Mouse (Mus musculus) hindbrain, embryonic 16.5 days (tissue): ENCODE measurements around the gene Fam131a. TPM values are rescaled to one million over a fixed set of nuclear protein-coding genes. Genes with fewer than 3 reads are reported as not detected.

Experiments
- ATAC-seq: fragments of 200-750 bp; cut with Nextera tagmentation; 2 replicates; pipeline ENCODE4 v1.8.0; 2017; ENCODE audit warnings: moderate TSS enrichment, moderate library complexity
- H3K27ac ChIP-seq: fragments of 300-500 bp; sonication (generic); 2 replicates; pipeline ENCODE4 v1.5.1; 2014; ENCODE audit warnings: low read depth, mild to moderate bottlenecking, control low read depth, low read length, moderate library complexity
- H3K27me3 ChIP-seq: fragments of 300-500 bp; sonication (generic); replicated peaks from 2 replicates; pipeline ENCODE4 v1.6.1; 2014; ENCODE audit warnings: low read length; ENCODE audit not compliant: control insufficient read depth, insufficient read depth
- H3K36me3 ChIP-seq: fragments of 300-500 bp; sonication (generic); 2 replicates; pipeline ENCODE4 v1.6.1; 2014; ENCODE audit warnings: mild to moderate bottlenecking, low read length, moderate library complexity, mixed read lengths; ENCODE audit not compliant: control insufficient read depth, insufficient read depth
- H3K4me1 ChIP-seq: fragments of 300-500 bp; sonication (generic); 2 replicates; pipeline ENCODE4 v1.6.1; 2014; ENCODE audit warnings: low read depth, low read length; ENCODE audit not compliant: control insufficient read depth, insufficient read depth
- H3K4me2 ChIP-seq: fragments of 300-500 bp; sonication (generic); 2 replicates; pipeline ENCODE4 v1.6.1; 2014; ENCODE audit warnings: mild to moderate bottlenecking, low read length, control low read depth, moderate library complexity
- H3K4me3 ChIP-seq: fragments of 300-500 bp; sonication (generic); 2 replicates; pipeline ENCODE4 v1.5.1; 2014; ENCODE audit warnings: mild to moderate bottlenecking, low read length, control low read depth, moderate library complexity
- H3K9ac ChIP-seq: fragments of 300-500 bp; sonication (generic); 2 replicates; pipeline ENCODE4 v1.6.1; 2014; ENCODE audit warnings: low read depth, mild to moderate bottlenecking, control low read depth, low read length, moderate library complexity
- H3K9me3 ChIP-seq: fragments of 300-500 bp; sonication (generic); 2 replicates; pipeline ENCODE4 v1.6.1; 2014; ENCODE audit warnings: mild to moderate bottlenecking, low read length, moderate library complexity; ENCODE audit not compliant: control insufficient read depth
- WGBS: fragments of 180-500 bp; shearing (Covaris S2); extraction: QIAGEN DNeasy Blood & Tissue Kit; methylation state at CpG from one replicate; pipeline ENCODE4 v1.1.7; 2014; 5-methylcytosine and 5-hydroxymethylcytosine counted together
- polyA plus RNA-seq: library from polyadenylated mRNA; unstranded; fragments of >200 nt; fragmentation: Nextera tagmentation; extraction: Ambion mirVana; gene quantifications from 2 replicates; pipeline ENCODE4 v1.2.1, GENCODE M21; 2015

Gene Fam131a
- polyA plus RNA-seq, 1 experiment from 2014 or later: 56.7 TPM

DNA sequence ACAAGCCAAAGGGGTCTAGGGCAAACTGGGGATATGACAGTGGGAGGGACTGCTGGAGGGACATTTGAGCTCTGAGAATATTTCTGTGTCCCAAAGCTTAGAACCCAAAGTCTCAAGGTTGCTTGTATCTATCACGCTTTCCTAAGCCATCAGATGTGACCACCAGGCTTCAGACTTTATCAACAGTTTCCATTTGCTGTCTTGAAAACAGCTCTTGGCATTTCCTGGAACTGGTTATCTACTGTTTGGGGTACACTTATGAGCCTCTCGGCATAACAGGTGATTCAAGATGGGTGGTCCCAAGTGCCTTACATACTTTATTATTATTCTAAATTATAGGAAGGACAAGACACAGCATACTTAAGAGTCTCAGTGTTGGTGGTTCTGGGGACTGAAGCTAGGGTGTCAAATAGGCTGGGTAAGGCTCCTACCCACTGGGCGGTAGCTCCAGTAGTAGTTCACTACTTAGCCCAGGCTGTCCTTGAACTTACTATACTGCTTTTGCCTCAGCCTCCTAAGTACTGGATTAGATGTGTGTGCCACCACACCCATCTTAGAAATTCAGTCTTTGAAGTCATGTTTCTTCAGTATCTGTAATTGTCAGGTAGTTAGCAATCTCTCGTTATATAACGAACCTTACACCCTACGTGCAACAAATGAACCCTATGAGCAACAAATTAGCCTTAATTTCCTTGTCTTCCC is 10.8 kb downstream of the Fam131a start:
- no peak for ATAC-seq
- H3K4me1 ChIP-seq: peaks cover 10% of the 10 kb centered on the region
- no peak overlapping the region for H3K9ac ChIP-seq
- H3K27ac ChIP-seq: no peak overlapping the region
- H3K4me2 ChIP-seq: no peak overlapping the region
- 92% methylated on average over 6 of the region's 6 CpGs for WGBS
- no peaks in the 10 kb centered on the region for H3K27me3 ChIP-seq
- peaks cover 20% of the 10 kb centered on the region for H3K36me3 ChIP-seq
- no peaks in the 10 kb centered on the region for H3K9me3 ChIP-seq
- no peak overlapping the region for H3K4me3 ChIP-seq

DNA sequence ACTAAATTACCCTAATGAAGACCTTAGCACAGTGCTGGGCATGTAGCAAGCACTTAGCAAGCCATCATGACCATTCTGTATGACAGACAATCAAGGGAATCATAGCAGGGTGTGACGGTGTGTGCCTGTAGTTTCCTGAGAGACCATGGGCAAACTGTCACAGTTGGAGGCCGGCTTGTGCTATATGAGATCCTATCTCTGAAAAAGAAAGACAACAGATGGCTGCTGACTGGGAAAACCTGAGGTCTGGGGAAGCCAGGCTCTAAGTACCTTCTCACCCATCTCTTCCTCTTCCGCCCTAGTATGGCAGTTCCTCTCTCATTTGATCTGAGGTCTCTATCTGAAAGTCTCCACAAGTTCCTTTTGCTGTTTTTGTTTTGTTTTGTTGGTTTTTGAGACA is 12.7 kb downstream of the Fam131a start:
- Histone ChIP-seq H3K4me3 (no peak overlapping the region), H3K36me3 (peaks cover 6% of the 10 kb centered on the region), H3K4me1 (peaks cover 10% of the 10 kb centered on the region), H3K9me3 (no peaks in the 10 kb centered on the region), H3K27me3 (no peaks in the 10 kb centered on the region), H3K4me2 (no peak overlapping the region), H3K9ac (no peak overlapping the region), H3K27ac (no peak overlapping the region)
- no peak for ATAC-seq
- WGBS: 60% methylated on average over 3 of the region's 3 CpGs

DNA sequence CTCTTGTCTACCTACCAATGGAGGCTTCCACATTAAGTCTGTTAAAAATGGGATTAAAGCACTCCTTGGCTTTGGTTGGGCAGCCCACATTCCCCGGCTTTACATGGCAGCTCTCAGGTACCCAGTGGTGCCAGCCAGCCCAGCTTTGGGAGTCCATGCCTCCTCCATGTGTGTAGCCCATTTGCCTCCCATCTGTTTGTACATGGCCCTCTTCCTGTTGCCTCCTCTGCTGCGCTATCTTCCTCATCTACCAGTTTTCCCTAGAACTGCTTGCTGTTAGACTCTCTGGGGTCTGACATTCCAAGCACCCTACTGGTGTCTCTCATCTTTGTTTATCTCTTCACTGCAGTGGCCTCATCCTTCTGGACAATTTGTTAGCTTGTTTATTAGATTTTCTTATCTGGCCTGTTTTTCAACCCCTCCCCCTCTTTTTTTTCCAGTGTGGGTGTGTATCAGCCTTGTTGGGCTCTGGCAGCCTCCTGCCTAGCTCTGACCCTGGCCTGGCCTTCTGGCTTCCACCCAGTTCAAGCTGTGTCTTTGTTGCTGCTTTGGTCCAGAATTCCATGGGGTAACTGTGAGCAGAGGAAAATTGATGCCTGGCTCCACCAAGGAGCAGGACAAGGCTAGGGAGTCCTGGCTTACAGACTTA is 13.5 kb downstream of the Fam131a start:
- H3K4me1 ChIP-seq: peaks cover 10% of the 10 kb centered on the region
- H3K36me3 ChIP-seq: peaks cover 3% of the 10 kb centered on the region
- no peaks in the 10 kb centered on the region for H3K9me3 ChIP-seq
- WGBS: 89% methylated on average over 2 of the region's 2 CpGs
- no peak overlapping the region for H3K4me3 ChIP-seq
- no peak overlapping the region for H3K4me2 ChIP-seq
- no peak overlapping the region for H3K9ac ChIP-seq
- no peak for ATAC-seq
- no peaks in the 10 kb centered on the region for H3K27me3 ChIP-seq
- H3K27ac ChIP-seq: no peak overlapping the region

DNA sequence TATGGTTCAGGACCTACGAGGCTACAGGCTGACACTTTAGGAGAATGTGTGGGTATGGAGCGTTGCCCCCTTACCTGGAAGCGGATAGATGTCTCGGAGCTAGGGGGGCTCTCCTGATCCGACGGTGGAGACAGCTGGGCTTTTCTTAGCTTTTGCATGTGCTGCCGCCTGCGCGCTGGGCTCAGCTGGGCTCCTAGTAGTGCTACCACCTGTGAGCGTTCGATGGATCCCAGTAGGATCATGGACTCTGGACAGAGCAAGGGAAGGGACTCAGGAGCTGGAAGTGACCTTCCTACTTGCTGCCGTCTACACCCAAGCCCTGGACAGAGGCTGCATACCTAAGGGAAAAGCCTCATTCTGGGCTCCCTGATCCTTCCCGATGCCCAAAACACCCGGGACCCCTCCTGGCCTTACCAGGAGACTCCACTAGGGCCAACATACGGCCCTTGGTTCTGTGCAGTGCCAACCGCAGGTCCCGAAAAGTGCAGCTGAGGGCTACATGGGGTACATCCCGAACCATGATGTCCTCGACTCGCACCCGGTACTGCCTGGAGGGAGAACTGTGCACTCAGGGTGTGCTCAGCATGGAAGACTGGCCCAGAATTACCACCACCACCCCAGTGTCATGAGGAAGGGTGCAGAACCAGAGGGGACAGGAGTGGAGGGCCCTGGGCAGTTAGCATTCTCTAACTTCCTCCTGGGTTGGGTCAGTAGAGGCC is 15.3 kb downstream of the Fam131a start:
- H3K4me1 ChIP-seq: no peaks in the 10 kb centered on the region
- peaks cover 2% of the 10 kb centered on the region for H3K36me3 ChIP-seq
- H3K9me3 ChIP-seq: no peaks in the 10 kb centered on the region
- H3K27ac ChIP-seq: no peak overlapping the region
- 92% methylated on average over 21 of the region's 21 CpGs for WGBS
- H3K9ac ChIP-seq: no peak overlapping the region
- no peak overlapping the region for H3K4me2 ChIP-seq
- ATAC-seq: no peak
- no peaks in the 10 kb centered on the region for H3K27me3 ChIP-seq
- H3K4me3 ChIP-seq: no peak overlapping the region

DNA sequence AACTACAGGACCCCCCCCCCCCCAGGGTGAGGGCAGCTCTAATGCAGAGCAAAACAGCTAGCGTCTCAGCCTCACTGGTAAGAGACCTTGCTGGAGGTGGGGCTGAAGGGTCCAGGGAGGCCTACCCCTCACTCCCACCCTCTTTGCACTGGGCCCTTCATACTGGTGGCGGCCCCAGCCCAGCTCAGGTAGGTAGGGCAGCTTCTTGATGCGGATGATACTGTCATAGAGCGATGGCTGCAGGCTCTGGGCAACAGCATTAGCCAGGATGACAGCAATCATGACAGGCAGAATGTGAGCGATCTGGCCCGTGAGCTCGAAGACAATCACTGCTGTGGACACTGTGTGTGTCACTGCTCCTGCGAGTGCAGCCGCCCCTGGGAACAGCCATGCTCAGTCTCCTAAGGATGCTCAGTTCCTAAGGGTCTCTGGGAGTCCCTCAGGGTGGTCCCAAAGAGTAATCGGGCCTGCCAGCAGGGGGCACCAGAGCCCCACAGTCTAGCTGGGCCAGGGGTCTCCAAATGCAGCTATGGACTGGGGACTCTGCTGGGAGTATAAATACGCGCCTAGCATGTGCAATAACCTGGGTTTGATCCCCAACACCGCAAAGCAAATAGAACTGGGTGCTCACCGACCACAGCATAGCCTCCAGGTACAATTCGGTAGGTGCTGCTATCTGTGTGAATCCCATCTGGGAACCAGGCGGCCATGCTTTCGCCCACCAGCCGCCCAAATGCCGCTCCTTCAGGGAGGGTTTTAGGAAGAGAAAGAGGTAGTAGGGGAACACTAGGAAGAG is 16.1 kb downstream of the Fam131a start:
- Histone ChIP-seq H3K36me3 (peaks cover 2% of the 10 kb centered on the region), H3K9ac (no peak overlapping the region), H3K27me3 (no peaks in the 10 kb centered on the region), H3K27ac (no peak overlapping the region), H3K9me3 (no peaks in the 10 kb centered on the region), H3K4me1 (peaks cover 5% of the 10 kb centered on the region), H3K4me2 (no peak overlapping the region), H3K4me3 (no peak overlapping the region)
- ATAC-seq: peak; percentile 40
- WGBS: 77% methylated on average over 19 of the region's 19 CpGs

DNA sequence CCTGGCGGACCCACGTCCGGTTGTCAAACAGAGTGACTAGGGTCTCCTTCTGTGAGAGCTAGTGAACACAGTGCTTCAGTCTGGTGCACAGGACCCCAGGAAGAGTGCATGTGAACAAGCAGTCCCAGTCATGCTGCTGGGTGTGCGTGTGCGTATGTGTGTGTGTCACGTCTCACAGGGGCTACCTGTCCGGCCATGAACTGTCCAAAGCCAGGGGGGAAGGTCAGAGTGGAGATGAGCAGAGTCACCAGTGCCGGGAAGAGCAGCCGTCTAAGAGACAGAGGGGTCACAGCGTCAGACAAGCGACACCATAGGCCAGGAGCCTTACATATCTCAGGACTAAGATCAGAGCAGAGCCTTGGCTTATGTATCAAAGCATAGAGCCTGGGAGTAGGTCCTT is 17.3 kb downstream of the Fam131a start:
- WGBS: 93% methylated on average over 11 of the region's 11 CpGs

DNA sequence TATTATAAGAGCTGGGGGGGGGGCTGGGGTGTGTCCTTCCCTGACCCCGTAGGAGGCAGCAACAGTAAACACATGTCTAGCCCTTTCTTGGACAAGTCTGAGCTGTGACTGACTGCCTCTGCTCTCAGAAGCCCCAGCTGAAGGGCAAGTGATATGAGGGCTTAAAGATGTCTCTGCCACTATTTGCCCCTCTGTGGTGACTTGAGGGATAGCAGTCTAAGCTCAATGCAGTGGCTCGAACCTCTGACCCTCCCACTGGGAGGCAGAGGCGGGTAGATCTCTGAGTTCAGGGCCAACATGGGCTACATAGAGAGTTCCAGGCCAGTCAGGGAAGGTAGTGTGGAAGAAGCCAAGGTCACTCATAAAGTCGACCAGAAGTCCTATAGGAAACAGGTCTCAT is 17.8 kb downstream of the Fam131a start:
- Histone ChIP-seq H3K36me3 (peaks cover 2% of the 10 kb centered on the region), H3K27ac (no peak overlapping the region)
- no peak for ATAC-seq

More for the DNA sequence above, 17.3 kb downstream of the Fam131a start:
- no peak overlapping the region for H3K4me3 ChIP-seq
- no peak for ATAC-seq
- H3K27ac ChIP-seq: no peak overlapping the region
- H3K36me3 ChIP-seq: peaks cover 2% of the 10 kb centered on the region
- peaks cover 18% of the 10 kb centered on the region for H3K4me1 ChIP-seq
- H3K27me3 ChIP-seq: no peaks in the 10 kb centered on the region
- no peaks in the 10 kb centered on the region for H3K9me3 ChIP-seq
- no peak overlapping the region for H3K9ac ChIP-seq
- no peak overlapping the region for H3K4me2 ChIP-seq

DNA sequence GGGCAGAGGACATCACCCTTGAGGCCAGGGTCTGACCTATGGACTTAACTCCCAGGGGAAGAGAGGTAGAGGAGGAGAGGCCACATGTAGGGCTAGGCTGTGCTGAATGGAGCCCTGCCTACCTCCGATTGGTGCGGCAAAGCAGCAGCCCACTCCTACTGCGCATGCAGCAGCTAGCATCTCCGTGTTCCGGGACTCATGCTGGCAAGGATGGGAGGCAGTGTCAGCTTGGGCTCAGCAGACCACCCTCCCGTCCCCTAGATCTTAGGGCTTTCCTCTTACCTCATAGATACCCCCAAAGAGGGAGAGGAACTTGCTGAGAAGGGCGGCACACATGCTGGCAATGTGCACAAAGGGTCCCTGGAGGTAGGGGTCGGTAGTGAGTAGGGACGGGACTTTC is 19.1 kb downstream of the Fam131a start:
- ATAC-seq: no peak
- Histone ChIP-seq H3K4me2 (no peak overlapping the region), H3K27me3 (no peaks in the 10 kb centered on the region), H3K4me3 (no peak overlapping the region), H3K9ac (no peak overlapping the region), H3K36me3 (no peaks in the 10 kb centered on the region; the same call in none of the 2 replicates), H3K4me1 (peaks cover 24% of the 10 kb centered on the region), H3K27ac (no peak overlapping the region), H3K9me3 (no peaks in the 10 kb centered on the region)
- WGBS: 77% methylated on average over 9 of the region's 9 CpGs

More for the DNA sequence above, 17.8 kb downstream of the Fam131a start:
- H3K9ac ChIP-seq: no peak overlapping the region
- H3K27me3 ChIP-seq: no peaks in the 10 kb centered on the region
- 83% methylated on average over 4 of the region's 4 CpGs for WGBS
- no peak overlapping the region for H3K4me3 ChIP-seq
- no peak overlapping the region for H3K4me2 ChIP-seq
- no peaks in the 10 kb centered on the region for H3K9me3 ChIP-seq
- peaks cover 20% of the 10 kb centered on the region for H3K4me1 ChIP-seq
